Mouse (Mus musculus) limb, embryonic 14.5 days (tissue): ENCODE data around the gene Mrps33. TPM values are rescaled to one million over a fixed set of nuclear protein-coding genes. Genes with fewer than 3 reads are reported as not detected.

Experiments
- ATAC-seq: fragments of 200-750 bp; cut with Nextera tagmentation; 2 replicates; pipeline ENCODE4 v1.8.0; 2017; ENCODE audit warnings: low read depth, moderate number of reproducible peaks, moderate TSS enrichment; ENCODE audit not compliant: low FRiP score
- DNase-seq: peaks from one replicate; pipeline ENCODE4 v3.0.0-alpha.2; 2015; ENCODE audit warnings: low spot score
- H3K27ac ChIP-seq: fragments of 300-500 bp; sonication (generic); replicated peaks from 2 replicates; pipeline ENCODE4 v1.5.1; 2014; ENCODE audit warnings: low read depth, mild to moderate bottlenecking, low read length, moderate library complexity, mixed read lengths
- H3K27me3 ChIP-seq: fragments of 300-500 bp; sonication (generic); 2 replicates; pipeline ENCODE4 v1.6.1; 2014; ENCODE audit warnings: low read length, mixed read lengths; ENCODE audit not compliant: control insufficient read depth, insufficient read depth
- H3K36me3 ChIP-seq: fragments of 300-500 bp; sonication (generic); 2 replicates; pipeline ENCODE4 v1.6.1; 2014; ENCODE audit warnings: mild to moderate bottlenecking, low read length, moderate library complexity, mixed read lengths; ENCODE audit not compliant: control insufficient read depth, insufficient read depth
- H3K4me1 ChIP-seq: fragments of 300-500 bp; sonication (generic); 2 replicates; pipeline ENCODE4 v1.6.1; 2014; ENCODE audit warnings: antibody characterized with exemption, low read length, mixed read lengths; ENCODE audit not compliant: control insufficient read depth, insufficient read depth
- H3K4me2 ChIP-seq: fragments of 300-500 bp; sonication (generic); replicated peaks from 2 replicates; pipeline ENCODE4 v1.6.1; 2014; ENCODE audit warnings: low read depth, mild to moderate bottlenecking, low read length, moderate library complexity; ENCODE audit not compliant: severe bottlenecking
- H3K4me3 ChIP-seq: fragments of 300-500 bp; sonication (generic); replicated peaks from 2 replicates; pipeline ENCODE4 v1.5.1; 2014; ENCODE audit warnings: low read length
- H3K9ac ChIP-seq: fragments of 300-500 bp; sonication (generic); 2 replicates; pipeline ENCODE4 v1.6.1; 2014; ENCODE audit warnings: mild to moderate bottlenecking, low read depth, low read length, moderate library complexity; ENCODE audit not compliant: severe bottlenecking
- H3K9me3 ChIP-seq: fragments of 300-500 bp; sonication (generic); 2 replicates; pipeline ENCODE4 v1.6.1; 2016; ENCODE audit warnings: low read length; ENCODE audit not compliant: control insufficient read depth
- POLR2A ChIP-seq: fragments of 200-500 bp; IDR thresholded peaks from 2 replicates; pipeline ENCODE4 v1.8.0; 2012; ENCODE audit warnings: inconsistent platforms, mild to moderate bottlenecking, moderate library complexity, borderline replicate concordance; ENCODE audit not compliant: insufficient read depth, insufficient read length; ENCODE audit errors: extremely low read depth
- WGBS: fragments of 180-500 bp; shearing (Covaris S2); extraction: QIAGEN DNeasy Blood & Tissue Kit; methylation state at CpG from one replicate; pipeline ENCODE4 v1.1.7; 2014; 5-methylcytosine and 5-hydroxymethylcytosine counted together
- polyA plus RNA-seq, 2 experiments: library from polyadenylated mRNA; depleted of rRNA in 1 of 2; stranded (reverse) in 1 of 2; unstranded in 1 of 2; fragments of >200 nt; fragmentation: Nextera tagmentation in 1 of 2; extraction: Ambion mirVana in 1 of 2; gene quantifications; 2 replicates each; pipeline versions ENCODE4 v1.2.1 to v1.2.3; 2012 to 2014

Gene Mrps33
- polyA plus RNA-seq, 2 experiments: 179 to 225 TPM

DNA sequence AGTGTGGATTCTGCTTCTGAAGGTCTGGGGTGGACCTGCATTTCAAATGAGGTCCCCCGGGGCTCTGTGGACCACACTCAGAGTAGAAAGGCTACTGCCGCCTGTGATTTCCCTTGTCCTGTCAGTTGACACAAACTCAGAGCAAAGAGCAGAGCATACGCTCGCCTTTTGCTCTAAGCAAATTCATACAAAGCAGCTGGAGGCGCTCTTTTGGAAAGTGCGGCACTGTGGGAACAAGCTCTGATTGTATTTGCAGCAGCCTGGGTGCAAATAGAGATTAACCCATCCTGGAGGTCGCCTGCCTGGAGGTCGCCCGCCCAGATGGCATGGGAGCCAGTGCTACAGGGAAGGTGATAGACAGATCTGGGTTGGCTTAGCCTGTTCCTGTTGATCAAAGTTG, 23.0 kb downstream of the Mrps33 start:
- H3K4me2 ChIP-seq: no peak overlapping the region; the same call in 1 of the 2 replicates
- DNase-seq: no peak

DNA sequence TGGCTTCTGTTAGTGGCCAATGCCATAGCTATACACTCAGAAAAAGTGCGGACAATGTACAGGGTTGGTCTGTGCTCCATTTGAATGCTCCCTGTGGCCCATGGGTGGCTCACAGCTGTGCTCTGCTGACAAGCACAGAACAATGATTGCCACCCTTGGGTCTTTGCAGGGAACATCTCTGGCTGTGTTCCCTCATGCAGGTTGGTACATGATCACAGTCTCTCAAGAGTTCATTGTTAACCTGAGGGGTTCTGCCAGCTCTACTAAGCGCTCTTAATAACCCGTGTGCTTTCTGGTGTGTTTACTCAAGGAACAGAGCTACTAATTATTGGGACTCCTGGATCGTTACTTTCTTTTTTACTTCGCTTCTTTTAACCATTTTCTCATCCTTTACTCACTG, 24.8 kb downstream of the Mrps33 start:
- peaks cover 11% of the 10 kb centered on the region; the same call in 1 of the 2 replicates for H3K4me1 ChIP-seq
- H3K27ac ChIP-seq: no peak overlapping the region
- ATAC-seq (no peak), DNase-seq (no peak)
- no peak for TF ChIP-seq POLR2A
- H3K4me3 ChIP-seq: no peak overlapping the region
- 55% methylated on average over 5 of the region's 5 CpGs for WGBS
- no peak overlapping the region for H3K9ac ChIP-seq
- no peak overlapping the region for H3K4me2 ChIP-seq
- no peaks in the 10 kb centered on the region for H3K9me3 ChIP-seq
- no peaks in the 10 kb centered on the region for H3K36me3 ChIP-seq
- no peaks in the 10 kb centered on the region for H3K27me3 ChIP-seq

More for the DNA sequence above, 23.0 kb downstream of the Mrps33 start:
- no peaks in the 10 kb centered on the region for H3K9me3 ChIP-seq
- no peaks in the 10 kb centered on the region for H3K27me3 ChIP-seq
- H3K27ac ChIP-seq: no peak overlapping the region
- no peaks in the 10 kb centered on the region for H3K4me1 ChIP-seq
- 0 out of 2 replicates have a peak, but pooled peaks have one; percentile 9 for ATAC-seq
- H3K36me3 ChIP-seq: no peaks in the 10 kb centered on the region
- TF ChIP-seq POLR2A: no peak
- H3K4me3 ChIP-seq: no peak overlapping the region
- 12% methylated on average over 9 of the region's 9 CpGs for WGBS
- H3K9ac ChIP-seq: no peak overlapping the region

DNA sequence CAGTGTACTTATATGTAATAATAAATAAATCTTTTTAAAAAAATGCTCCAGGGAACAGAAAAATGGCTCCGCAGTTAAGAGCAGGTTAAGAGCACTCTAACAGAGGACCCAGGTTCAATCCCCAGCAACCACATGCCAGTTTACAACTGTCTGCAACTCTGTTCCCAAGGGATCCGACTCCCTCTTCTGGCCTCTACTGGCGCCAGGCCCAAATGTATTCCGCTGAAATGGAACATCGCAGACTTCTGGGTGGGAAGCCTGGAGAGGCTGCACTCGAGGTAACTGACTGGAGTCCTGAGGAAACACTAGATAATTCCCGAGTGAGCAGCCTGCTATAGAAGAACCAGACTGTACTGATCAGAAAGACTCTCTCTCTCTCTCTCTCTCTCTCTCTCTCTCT, 27.3 kb downstream of the Mrps33 start:
- DNase-seq (no peak), ATAC-seq (no peak)
- Histone ChIP-seq H3K4me1 (peaks cover 14% of the 10 kb centered on the region; the same call in 1 of the 2 replicates), H3K9ac (no peak overlapping the region), H3K9me3 (no peaks in the 10 kb centered on the region), H3K27ac (no peak overlapping the region), H3K4me3 (no peak overlapping the region), H3K27me3 (no peaks in the 10 kb centered on the region), H3K36me3 (no peaks in the 10 kb centered on the region), H3K4me2 (no peak overlapping the region)
- 58% methylated on average over 7 of the region's 7 CpGs for WGBS
- no peak for TF ChIP-seq POLR2A

DNA sequence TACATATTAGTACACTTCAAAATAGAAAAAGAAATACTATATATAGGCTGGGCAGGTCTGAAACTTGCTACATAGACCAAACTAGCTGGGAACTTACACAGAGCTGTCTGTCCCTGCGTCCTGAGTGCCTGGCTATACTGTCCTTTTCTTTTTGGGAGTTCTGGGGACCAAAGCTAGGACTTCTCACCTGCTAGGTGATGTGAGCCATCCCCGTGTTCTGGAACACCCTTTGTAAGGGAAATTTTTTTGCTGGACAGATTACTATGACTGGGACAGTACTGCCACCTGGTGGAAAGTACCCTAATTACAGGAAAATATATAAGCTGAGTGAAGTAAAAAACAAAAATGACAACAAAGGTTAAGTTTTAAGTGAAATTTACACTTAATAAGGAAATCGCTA, 28.2 kb downstream of the Mrps33 start:
- H3K4me1 ChIP-seq: peaks cover 14% of the 10 kb centered on the region; the same call in 1 of the 2 replicates
- TF ChIP-seq POLR2A: no peak
- H3K4me3 ChIP-seq: no peak overlapping the region
- H3K27ac ChIP-seq: no peak overlapping the region
- H3K4me2 ChIP-seq: no peak overlapping the region
- 37% methylated on average over 3 of the region's 3 CpGs for WGBS
- no peaks in the 10 kb centered on the region for H3K27me3 ChIP-seq
- no peak overlapping the region for H3K9ac ChIP-seq
- H3K9me3 ChIP-seq: no peaks in the 10 kb centered on the region
- no peaks in the 10 kb centered on the region for H3K36me3 ChIP-seq
- ATAC-seq (no peak), DNase-seq (peak; percentile 61)

DNA sequence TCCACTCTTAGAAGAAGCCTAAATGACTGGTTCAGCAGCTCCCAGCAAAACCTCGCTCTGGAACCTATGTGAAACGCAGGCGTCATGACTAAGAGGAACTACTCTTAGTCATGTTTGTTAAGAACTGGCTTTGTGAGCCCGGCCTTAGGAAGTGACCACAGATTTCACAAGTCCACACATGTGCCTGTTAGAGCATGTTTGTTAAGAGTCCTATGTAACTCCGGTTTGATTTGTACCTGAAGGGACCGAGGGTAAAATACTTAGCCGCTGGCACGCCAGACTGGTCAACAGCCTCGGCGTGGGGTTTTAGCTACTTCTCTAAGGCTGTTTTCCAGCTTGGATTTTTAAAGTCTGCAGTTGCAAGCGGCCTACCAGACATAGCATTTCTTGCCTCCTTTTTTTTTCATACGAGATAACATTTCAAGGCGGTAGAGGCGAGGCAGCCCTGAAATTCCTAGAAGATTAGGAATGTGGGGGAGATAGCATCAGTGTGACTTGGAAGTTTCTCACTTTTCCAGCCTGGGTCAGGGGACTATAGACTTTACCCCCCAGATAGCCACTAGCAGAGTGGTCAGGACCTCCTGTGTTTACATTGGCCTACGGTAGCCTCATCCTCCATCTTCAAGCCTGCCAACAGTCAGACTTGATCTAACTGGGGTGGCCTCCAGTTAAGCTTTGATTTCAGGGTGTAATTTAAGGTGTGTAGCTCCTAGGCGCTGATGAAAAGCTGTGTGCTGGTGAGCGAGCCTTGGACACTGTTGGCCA, 28.8 kb downstream of the Mrps33 start:
- ATAC-seq: no peak
- DNase-seq: peak; percentile 15
- Histone ChIP-seq H3K4me2 (peak overlapping the region; percentile 53; the same call in 1 of the 2 replicates), H3K9ac (no peak overlapping the region), H3K36me3 (no peaks in the 10 kb centered on the region), H3K9me3 (no peaks in the 10 kb centered on the region), H3K4me1 (peaks cover 14% of the 10 kb centered on the region; the same call in 1 of the 2 replicates), H3K27me3 (no peaks in the 10 kb centered on the region), H3K27ac (peak overlapping the region; percentile 45; the same call in 1 of the 2 replicates), H3K4me3 (0 out of 2 replicates have a peak overlapping the region, but pooled peaks have one; percentile 14)
- 45% methylated on average over 17 of the region's 17 CpGs for WGBS
- TF ChIP-seq POLR2A: no peak
